Mouse (Mus musculus) adrenal gland (tissue): Measurements from ENCODE around the gene Wfdc2.
"Not testable (repeated sequence)": the region's sequence is repeated elsewhere in the genome, so short reads cannot be mapped to it uniquely, and the experiment has no call there.

Source experiments
- intact Hi-C: fragments of 180-260 bp; cut with DNase I; formaldehyde crosslinking; loops from one replicate; pipeline ENCODE4 v1.15.1; 2025

Gene Wfdc2

DNA sequence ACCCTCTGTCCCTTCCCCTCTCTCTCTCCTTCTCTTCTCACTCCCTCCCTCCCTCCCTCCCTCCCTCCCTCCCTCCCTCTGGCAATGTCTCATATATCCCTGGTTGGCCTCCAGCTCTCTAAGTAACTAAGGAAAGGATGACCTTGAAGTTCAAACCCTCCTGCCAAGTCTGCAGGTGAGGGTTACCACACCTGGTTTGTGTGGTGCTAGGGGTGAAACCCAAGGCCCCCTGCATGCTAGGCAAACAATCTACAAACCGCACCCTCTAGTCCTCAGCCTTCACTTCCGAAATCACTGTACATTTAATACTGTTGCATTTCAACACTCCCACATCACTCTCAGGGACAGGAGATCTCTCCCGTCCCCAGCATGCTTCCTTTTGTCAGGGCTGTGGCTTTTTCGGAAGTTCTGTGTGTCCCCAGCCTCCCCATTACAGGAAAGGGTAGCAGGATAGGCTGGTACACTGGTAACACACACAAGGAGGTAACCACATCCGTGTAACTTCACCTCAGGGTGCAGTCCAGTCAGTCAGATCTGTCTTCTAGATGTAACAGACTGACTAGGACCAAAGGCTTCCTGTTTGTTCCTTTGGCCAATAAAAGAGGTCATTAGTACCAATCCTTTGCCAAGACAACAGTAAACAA is 17.6 kb upstream of the Wfdc2 start:
- intact Hi-C loops = no loop called here

DNA sequence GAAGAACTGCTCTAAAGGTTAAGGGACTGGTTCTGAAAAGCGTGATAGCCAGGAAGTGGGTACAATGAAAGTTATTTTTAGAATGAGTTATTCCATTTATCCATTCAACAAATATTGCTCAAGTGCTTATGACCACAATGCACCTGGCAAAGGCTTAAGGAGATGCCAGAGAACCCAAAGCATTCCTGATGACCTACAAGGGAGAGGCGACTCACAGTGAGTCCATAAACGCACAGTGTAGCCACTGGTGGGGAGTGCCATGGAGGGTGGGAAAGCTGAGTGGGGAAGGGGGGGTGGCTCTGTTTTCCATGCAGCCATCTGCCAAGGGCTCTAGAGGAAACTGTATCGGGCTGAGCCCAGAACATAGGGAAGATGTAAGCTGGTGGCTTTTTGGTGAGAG is 12.9 kb upstream of the Wfdc2 start:
- intact Hi-C loops = no loop called here

DNA sequence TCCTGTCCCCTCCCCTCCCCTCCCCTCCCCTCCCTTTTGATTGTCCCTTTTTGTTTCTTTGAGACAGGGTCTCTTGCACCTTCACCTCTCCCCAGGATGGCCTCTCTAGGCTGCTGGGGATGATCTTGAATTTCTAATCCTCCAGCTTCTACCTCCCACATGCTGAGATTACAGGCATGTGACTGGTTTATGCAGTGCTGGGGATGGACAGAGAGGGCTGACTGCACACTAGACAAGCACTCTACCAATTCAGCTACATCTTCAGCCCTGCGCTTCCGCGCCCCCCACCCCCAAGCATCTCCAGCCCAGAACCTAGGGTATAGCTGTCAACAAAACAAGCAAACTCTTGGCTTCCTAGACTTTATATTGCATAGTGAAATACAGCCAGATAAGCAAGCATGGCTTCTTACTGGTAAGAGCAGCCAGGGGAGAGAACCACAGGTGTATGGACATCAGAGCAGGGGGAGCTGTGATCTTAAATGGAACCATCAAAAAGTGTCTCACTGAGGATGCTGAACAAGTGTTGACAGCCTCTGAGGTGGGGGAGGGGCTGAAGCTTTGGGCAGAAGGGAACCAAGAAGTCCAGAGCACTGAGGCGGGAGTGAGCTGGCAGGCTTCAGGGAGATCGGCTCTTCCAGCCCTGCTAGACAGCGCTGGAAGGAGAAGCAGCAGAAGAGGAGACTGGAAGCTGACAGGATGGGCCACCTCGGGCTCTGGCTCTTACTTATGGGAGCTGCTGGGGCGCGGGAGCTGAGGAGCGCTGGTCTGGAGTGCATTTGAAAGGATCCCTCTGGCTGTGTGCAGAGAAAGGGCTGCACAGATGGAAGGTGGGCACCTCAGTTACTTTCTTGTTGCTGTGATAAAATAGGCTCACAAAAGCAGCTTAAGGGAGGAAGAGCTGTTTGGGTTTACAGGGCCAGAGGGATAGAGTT is 12.0 kb upstream of the Wfdc2 start:
- intact Hi-C loops = no loop called here

DNA sequence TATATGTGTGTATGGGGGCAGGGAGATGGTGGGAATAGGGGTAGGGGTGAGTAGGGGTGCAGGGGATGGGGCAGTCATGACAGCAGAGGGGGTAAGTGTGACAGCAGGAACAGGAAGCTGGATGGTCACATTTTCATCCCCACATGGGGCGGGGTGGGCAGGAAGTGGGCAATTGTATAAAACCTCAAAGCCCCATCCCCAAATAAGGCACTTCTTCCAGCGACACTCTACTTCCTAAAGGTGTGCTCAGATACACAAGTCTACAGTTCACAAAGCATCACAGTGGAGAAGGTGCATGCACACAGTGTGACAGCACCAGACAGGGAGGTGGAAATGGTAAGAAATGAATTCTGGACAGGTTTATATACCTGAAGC is 11.3 kb upstream of the Wfdc2 start:
- intact Hi-C loops = no loop called here

DNA sequence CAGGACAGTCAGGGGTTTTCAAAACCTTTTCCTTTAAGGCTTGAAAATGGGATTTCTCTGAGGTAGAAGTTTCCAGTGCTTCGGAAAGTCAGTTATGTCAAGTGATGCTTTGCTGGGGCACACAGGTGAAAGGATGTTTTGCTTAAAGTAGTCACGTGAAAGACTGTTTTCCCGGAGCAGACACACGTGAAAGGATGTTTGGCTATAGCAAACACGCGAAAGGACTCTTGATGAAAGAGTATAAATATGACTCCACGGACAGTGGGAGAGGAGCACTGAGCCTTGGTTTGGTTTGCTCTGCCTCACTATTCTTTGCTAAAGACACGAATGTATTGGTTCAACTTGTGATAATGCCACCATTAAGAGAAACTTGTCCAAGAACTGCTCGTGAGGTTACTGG is 10.7 kb upstream of the Wfdc2 start:
- intact Hi-C loops = no loop called here

DNA sequence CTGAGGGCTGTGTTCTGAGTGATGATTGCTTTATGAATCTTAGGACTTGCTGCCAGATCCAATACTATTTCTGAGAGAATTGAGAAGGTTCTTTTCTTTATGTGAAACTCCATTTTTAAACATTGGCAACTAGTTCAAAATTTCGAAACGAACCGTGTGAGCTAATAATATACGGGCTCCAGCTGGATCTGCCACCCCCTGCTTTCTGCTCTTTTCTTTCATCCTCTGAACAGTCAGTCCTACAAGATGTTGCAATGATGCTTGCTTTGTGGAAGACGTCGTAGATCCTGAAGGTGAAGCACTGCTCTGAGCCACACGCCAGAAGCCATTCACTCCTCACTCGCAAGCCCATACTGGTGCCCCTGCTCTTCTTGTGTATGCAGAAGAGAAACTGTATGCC is 3.8 kb upstream of the Wfdc2 start:
- intact Hi-C loops = no loop called here

DNA sequence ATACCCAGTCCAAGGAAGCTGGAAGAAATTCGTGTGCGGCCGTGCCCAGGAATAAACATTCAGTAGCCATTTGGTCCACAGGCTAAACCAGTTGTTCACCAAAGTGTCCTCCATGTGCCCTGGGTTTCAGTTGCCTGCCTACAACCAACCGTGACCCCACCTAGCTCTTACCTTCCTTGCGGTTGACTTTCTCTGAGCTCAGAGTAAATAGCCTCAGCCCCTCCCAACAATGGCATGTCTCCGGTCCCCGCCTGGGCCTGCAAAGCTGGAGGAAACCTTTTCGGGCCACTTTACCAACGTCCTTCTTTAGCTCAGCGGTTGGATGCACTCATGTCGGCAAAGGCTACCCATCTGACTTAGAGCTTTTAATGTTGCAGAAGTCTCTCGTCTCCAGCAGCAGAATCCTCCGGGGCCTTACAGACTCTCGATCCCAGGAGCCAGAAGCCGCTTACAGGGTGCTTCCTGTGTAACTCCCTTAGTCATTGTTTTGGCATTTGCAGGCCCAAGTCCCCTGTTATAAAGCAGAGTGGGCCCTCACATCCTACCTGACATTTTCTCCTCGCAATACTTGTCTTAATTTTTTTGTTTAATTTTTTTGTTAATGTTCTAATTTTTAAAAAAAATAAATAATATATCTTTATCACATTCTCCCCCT is 3.1 kb upstream of the Wfdc2 start:
- intact Hi-C loops = no loop called here

DNA sequence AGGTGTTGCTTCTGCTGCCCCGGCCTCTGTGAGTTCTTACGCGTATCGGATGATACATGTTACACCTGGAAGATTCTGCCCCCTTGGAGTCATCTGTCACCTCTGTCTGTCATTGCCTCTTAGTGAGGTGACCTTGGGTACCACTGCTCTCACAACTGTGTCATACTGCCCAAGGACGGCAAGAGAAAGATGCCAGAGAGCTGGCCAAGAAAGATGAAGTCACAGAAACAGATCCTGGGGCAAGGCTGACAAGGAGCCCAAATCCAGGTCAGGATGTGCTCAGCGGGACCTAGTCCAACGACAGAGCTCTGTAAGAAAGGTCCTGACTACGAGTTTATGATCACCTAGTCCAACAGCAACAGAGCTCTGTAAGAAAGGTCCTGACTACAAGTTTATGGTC is 2.1 kb upstream of the Wfdc2 start:
- intact Hi-C loops = no loop called here

DNA sequence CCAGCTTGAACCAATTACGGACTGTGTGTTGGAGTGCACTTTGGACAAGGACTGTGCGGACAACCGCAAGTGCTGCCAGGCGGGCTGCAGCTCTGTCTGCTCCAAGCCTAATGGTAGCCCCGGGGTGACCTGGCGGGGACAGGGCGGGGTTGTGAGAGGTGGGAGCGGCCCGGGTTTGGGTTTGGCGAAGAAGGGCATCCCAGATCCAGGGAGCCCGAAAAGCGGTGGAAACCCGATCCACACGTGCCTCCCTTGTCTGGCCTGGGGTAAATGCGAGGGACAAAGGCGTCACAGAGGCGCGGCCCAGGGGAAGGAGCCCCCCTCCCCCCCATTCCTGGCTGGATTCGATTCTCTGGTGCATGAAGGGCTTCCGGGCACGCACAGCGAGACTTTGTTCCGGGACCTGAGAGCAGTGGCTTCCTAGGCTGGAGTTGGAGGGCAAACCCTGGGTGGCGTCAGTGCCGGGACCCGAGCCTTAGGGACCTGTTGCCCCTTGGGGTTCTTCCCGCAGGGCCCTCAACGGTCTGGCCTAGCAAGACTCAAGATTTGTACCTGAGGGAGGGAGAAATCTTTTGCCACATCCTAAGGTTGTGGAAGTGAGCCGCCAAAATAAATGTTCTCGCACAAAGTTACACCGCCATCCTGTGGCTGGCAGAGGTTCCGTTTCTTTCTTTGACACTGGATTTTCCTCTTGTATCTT is 1.3 kb downstream of the Wfdc2 start:
- intact Hi-C loops = no loop called here

DNA sequence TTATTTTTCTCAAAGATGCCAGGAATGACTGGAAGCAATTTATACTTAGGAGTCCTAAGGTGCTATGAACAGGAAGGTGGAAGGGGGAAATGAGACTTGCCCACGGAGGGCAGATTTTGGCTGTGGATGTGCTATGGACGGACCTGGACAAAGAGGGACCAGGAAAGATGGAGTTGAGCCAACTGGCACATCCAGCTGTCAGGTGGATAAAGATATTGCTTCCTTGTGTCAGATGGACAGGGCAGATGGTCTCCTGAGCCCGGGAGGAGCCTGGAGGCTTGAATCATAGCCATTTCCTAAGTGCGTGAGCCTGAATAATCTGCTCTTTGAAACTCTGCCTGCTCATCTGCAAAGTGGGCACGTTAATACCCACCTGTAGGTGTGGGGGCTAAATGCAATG is 2.1 kb downstream of the Wfdc2 start:
- intact Hi-C loops = no loop called here

DNA sequence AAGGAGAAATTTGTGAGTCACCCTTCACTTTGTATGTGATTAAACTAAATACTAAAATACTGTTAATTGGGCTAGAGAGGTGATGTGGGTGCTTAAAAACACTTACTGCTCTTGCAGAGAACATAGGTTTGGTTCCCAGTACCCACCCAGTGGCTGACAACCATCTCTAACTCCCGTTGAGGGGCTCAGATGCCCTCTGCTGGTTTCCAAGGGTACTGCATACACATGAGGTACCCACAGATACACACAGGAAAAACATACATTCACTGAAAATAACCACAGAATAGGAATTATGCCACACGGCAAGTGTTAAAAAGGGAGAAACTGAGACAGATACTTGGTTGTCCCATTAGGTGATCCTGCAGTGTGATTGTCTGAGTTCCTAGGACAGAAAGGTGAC is 4.8 kb downstream of the Wfdc2 start:
- intact Hi-C loops = no loop called here

DNA sequence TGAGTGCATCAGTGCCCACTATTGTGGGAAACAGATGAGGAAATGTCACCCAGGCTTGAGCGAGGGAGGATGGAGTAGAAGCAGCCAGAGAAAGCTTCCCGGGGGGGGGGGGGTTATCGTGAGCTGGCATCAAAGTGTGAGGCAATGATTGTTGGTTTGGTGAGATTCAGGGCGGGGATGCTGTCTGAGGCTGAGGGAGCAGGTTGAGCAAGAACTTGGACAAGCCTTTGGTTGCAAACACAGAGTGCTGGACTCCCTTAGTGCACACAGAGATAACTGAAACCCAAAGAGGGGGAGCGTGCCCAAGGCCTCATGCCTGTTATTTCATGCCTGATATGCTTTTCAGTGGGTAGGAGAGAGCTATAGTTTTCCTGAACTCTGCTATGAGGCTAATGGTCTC is 5.2 kb downstream of the Wfdc2 start:
- intact Hi-C loops = no loop called here

DNA sequence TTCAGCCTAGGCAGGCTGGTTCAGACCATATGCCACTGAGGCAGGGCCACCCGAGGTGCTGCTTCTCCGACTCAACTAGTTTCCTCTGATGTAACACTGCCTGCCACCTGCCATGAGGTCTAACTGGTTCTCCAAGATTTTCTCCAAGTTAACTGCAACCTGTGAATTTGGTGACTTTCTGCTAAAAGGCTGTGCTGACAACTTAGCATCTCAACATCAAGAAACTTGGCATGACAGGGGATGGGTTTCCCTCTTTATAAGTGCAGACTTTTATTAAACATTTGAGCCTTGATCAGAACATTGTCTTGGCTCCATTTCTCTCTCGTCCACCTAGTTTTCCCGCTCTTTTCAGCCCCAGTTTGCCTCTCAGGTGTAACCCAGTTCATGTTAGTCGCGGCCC is 11.1 kb downstream of the Wfdc2 start, which contains the start of gene Spint3:
TSS of gene Spint3 (minus strand) at position 101 of the 400 bp plus-strand sequence.
- intact Hi-C loops = not testable (repeated sequence)

DNA sequence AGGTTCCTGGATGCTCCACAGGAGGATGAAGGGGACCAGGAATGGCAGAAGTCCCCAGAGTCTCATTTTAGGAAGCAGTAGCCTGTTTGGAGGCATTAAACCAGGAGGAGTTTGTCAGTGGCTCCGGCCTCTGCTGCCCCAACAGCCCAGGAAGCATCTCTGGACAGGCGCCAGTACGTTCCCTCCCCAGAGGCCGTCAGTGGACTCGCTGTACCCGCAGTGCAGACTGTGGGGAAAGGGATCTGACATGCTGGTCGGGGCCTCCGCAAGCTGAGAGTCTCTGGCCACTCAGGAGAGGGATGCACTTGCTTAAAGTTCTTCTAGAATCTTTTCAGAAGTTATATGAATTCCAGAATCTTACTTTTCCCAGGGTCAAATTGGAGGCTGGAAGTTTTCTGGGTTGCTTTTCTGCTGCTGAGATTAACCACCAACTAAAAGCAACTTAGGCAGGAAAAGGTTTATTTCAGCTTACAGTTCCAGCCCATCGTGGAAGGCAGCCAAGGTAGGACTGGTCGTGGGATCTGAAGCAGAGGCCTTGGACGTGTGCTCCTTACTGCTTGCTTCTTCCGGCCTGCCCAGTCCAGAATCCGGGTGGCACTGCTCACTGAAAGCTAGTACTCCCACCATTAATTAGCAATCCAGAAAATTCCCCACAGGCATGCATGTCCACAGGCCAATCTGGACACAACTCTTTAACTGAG is 23.0 kb downstream of the Wfdc2 start, which contains the start of gene Wfdc6a:
TSS of gene Wfdc6a (minus strand) at position 423 of the 701 bp plus-strand sequence.
- intact Hi-C loops = not testable (repeated sequence)

DNA sequence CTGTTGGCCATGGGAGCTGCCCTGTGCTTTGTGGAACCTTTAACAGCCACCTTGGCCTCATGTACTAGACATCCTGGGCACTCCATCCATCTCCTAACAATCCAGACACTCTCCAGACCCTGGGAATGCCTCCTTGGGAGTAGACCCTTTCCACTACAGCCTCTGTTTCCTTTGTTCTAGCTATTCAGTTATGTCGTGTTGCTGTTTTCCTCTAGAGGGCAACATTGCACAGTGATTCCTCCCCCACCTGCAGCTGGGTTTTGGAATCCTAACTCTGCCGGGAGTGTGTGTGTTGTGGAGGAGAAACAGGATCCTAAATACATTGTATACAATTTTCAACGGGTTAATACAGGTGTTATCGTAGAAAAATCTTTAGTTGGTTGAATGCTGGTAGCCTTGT is 29.8 kb downstream of the Wfdc2 start:
- intact Hi-C loops = loop anchor here (1.0 to 10.0 kb wide), 2 partner anchors 63 to 134 kb away; partner anchors contain the start of genes Wfdc10 and Wfdc9

DNA sequence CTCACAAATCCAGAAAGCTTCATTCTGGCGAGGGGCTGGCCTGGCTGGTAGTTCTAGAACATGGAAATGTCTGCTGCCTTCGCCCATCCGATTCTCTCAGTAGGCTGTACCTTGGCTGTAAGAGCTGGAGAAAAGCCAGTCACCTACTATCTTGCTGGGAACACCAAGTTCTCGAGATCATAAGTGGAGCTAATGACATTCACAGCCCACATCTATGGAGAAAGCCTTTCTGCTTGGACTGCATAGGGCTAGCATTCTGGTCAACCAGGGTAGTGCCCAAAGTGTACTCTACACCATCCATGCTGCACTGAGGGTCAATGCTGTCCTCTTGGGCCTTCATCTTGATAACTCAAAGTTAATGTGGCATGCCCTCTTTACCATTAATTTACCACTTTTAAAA is 31.3 kb downstream of the Wfdc2 start, which contains the start of gene Eppin:
TSS of gene Eppin (minus strand) at position 101 of the 400 bp plus-strand sequence.
- intact Hi-C loops = loop anchor here (10.0 kb wide), 1 partner anchor 61 kb away; the partner anchor contains the start of genes Wfdc10 and Wfdc9

DNA sequence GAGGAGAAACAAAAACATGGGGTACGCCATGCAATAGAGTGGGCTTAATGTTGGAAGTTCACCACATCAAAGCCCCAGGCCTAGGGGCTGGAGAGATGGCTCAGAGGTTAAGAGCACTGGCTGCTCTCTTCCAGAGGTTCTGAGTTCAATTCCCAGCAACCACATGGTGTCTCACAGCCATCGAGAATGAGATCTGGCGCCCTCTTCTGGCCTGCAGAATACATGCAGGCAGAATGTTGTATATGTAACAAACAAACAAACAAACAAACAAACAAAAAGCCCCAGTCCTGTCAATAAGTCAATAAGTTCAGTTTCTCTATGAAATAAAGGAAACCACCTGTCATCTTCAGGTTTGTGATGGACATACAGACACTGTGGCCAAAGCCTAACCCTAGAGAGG is 38.0 kb downstream of the Wfdc2 start:
- intact Hi-C loops = no loop called here

DNA sequence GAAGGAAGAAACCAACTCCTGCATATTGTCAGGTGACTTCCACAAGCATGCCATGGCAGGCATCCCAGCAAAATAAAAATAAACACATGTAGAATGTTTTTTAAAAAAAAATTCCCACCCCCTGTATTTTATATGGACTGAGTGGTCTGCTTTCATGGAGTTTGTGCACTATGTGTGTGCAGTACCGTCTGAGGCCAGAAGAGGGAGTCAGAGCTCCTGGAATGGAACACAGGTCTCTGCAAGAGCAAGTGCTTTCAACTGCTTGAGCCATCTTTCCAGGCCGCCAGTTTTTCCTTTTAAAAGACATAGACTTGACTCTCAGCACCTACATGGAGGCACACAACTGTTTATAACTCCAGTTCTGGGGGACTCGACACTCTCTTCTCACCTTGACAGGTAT is 41.3 kb downstream of the Wfdc2 start:
- intact Hi-C loops = no loop called here

DNA sequence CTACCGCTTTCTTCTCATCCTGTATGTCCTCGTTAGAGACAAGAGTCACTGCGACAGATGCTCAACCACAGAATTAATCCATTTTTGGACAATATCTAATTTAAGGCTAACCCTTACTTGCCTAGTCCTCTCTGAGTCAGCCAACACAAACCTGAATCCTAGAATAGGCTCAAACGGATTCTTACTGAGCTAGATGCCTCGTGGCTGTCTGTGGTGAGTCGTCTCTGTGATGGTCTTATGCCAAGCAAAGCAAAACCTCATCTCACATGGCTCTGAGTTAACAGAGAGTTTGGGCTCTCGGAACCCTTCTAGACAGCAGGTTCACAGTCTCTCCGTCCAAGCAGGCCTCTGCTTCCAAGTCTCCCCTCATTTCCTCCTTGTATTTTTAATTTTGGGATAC is 42.2 kb downstream of the Wfdc2 start:
- intact Hi-C loops = no loop called here

DNA sequence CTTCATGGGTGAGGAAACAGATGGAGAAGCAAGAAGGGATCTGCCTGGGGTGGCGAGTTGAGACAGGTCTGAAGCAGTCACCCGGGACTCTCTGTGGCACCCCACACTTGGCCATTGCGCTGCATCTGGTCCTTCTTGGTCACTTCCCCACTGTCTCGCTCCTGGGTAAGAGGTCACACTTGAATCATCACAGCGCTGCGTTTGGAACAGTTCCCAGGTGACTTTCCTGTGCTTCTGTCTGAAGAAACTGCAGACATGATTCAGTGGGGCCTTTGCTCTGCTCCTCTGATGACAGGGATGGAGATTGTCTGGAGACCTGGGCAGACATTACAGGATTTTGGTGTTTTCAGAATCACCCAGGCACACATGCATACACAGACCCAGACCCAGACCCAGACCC is 46.6 kb downstream of the Wfdc2 start:
- intact Hi-C loops = no loop called here

DNA sequence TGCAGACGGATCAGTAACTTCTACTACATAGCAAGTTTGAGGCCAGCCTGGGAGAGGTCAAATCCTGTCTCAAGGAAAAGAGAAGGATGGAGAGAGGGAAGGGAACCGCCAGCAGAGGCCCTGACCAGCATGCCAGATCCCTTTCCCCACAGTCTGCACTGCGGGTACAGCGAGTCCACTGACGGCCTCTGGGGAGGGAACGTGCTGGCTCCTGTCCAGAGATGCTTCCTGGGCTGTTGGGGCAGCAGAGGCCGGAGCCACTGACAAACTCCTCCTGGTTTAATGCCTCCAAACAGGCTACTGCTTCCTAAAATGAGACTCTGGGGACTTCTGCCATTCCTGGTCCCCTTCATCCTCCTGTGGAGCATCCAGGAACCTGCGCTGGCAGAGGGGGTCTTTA is 51.3 kb downstream of the Wfdc2 start, which contains the start of the genes Wfdc6b and Wfdc8:
TSS of gene Wfdc6b (plus strand) at position 52 of the 400 bp plus-strand sequence.
TSS of gene Wfdc8 (minus strand) at position 156 of the 400 bp plus-strand sequence.
- intact Hi-C loops = not testable (repeated sequence)
